Mouse (Mus musculus): ENCODE results near the gene Zfp157. TPM values are rescaled to one million over a fixed set of nuclear protein-coding genes. Genes with fewer than 3 reads are reported as not detected.
"Not testable (repeated sequence)": the region's sequence is repeated elsewhere in the genome, so short reads cannot be mapped to it uniquely, and the experiment has no call there.

Gene Zfp157
- 18.7 and 25.8 TPM in 2 replicates for total RNA-seq (2017)

GRCm38 (mm10) chr5:138441286-138442194 is at the start of gene Zfp157:
TSS of gene Zfp157 (plus strand) at chr5:138441468.
- peak; percentile 100 for ATAC-seq (ENCODE audit: extremely low read depth, insufficient number of reproducible peaks, low FRiP score, poor library complexity, severe bottlenecking)

DNA sequence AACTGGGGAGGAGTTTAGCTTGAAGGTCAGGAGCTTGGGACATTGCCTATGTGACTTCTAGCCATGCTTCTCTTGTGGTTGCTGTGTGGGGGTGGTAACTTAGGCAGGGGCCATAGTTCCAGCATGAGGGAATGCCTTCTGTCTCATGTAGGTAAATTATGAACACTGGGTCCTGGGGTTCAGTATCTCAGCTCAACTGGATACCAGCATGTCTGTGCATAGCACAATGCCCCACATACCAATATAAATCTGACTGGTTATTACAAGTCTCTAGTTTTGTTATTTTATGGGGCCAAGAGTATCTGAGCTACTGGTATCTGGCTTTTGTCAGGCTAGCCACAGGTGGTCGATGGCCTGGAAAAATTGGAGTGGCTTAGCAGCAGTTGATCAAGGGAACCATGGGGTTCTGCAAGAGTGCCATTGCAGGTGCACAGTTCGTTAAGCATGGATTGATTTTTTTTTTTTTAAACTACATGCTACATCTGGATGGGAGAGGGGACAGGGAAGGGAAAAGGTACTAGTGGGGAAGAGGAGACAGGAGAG is 43.4 kb upstream of the Zfp157 start:
- no peak for ATAC-seq (ENCODE audit: extremely low read depth, insufficient number of reproducible peaks, low FRiP score, poor library complexity, severe bottlenecking)

- not testable (repeated sequence) for ATAC-seq (ENCODE audit: extremely low read depth, insufficient number of reproducible peaks, low FRiP score, poor library complexity, severe bottlenecking)
Observed at GRCm38 (mm10) chr5:138400431-138400830, 40.8 kb upstream of the Zfp157 start.

DNA sequence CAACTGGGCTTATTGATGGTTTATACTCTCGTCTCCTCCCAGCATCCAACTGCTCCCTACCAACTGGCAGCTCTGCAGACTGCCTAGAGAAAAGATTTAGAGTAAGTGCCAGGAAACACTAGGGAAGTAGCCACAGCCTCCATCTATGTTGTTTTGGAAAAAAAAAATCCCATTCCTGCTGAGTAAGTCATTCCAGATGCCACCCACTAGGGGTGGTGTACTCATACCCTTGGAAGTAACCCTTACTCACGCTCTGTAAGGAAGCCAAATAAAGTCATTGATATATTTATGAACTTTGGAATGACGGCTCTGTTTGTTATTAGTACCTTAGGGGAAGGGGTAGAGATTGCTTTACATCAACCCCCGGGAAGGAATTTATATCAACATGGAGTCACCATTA is 17.1 kb downstream of the Zfp157 start:
- ATAC-seq (ENCODE audit: extremely low read depth, insufficient number of reproducible peaks, low FRiP score, poor library complexity, severe bottlenecking): no peak

DNA sequence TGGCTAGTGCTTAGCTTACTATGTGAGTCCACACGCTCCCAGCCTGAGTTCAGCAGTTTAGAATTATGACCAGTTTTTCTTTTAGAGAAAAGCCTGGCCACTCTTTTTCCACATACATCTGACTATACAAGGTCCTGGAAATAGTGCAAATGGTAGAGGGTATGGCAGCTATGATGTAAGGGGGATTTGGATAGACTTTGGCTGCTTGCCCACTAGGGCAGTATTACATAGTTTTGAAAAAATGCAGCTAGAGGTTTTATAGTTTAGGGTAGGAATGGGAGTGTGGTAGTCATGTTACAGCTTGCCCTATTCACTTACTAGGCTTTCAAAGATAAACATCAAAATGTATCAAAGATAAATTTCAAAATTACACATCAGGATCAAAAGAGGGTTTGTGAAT is 17.8 kb downstream of the Zfp157 start:
- ATAC-seq (ENCODE audit: extremely low read depth, insufficient number of reproducible peaks, low FRiP score, poor library complexity, severe bottlenecking): no peak

DNA sequence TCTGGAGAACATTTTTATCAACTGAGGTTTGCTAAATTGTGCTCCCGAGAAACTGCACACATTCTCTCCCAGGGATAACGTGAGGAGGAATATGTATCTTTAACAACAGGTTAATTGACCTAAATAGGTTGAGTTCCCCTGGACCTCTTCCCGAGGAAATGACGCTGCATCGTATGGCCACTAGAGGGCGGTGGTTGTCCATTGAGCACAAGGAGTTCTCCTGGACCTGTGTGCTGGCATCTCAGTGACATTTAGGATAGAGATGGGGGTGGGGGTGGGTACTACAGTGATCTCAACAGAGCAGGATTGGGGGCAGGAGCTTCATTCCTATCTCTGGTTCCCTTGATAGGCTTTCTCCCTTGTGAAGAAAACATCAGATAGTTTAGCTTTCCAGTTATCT is 32.3 kb downstream of the Zfp157 start:
- ATAC-seq (ENCODE audit: extremely low read depth, insufficient number of reproducible peaks, low FRiP score, poor library complexity, severe bottlenecking): no peak

- not testable (repeated sequence) for ATAC-seq (ENCODE audit: extremely low read depth, insufficient number of reproducible peaks, low FRiP score, poor library complexity, severe bottlenecking)
Observed at GRCm38 (mm10) chr5:138504548-138504947, 63.3 kb downstream of the Zfp157 start.

Other genes with a start within 250 kb of the Zfp157 start
- 0.81 and 0.86 TPM in 2 replicates for gene Mblac1, start 247.2 kb upstream of the Zfp157 start, total RNA-seq (2017)
- gene Nxpe5, start 215.6 kb upstream of the Zfp157 start, total RNA-seq (2017): not detected in 2 replicates
- gene Lamtor4, start 186.0 kb upstream of the Zfp157 start, total RNA-seq (2017): 27.3 and 36.7 TPM in 2 replicates
- 77.2 and 79.3 TPM in 2 replicates for gene BC037034, start 177.4 kb upstream of the Zfp157 start, total RNA-seq (2017)
- 0.37 TPM in 1 of 2 replicates, not detected in the other for gene Gal3st4, start 168.6 kb upstream of the Zfp157 start, total RNA-seq (2017)
- gene Gm43720, start 161.5 kb upstream of the Zfp157 start, total RNA-seq (2017): not detected in 2 replicates
- 3.8 and 4.3 TPM in 2 replicates for gene Gpc2, start 161.5 kb upstream of the Zfp157 start, total RNA-seq (2017)
- 2.6 and 3.6 TPM in 2 replicates for gene Stag3, start 161.2 kb upstream of the Zfp157 start, total RNA-seq (2017)
- gene Pvrig, start 99.5 kb upstream of the Zfp157 start, total RNA-seq (2017): not detected in 2 replicates
- gene 1700123K08Rik, start 123.2 kb downstream of the Zfp157 start, total RNA-seq (2017): not detected in 2 replicates
- 55.5 and 59.7 TPM in 2 replicates for gene Zfp68, start 178.3 kb downstream of the Zfp157 start, total RNA-seq (2017)
- 12.5 and 16.3 TPM in 2 replicates for gene A430033K04Rik, start 181.4 kb downstream of the Zfp157 start, total RNA-seq (2017)

Data from neutrophil, adult 5-6 weeks (primary cell).